Mouse (Mus musculus) heart, adult 8-10 months (tissue): ENCODE data around the gene Krt77. TPM values are rescaled to one million over a fixed set of nuclear protein-coding genes. Genes with fewer than 3 reads are reported as not detected.

Experiments used
- DNase-seq: peaks from one replicate; pipeline ENCODE4 v3.0.0; 2022; ENCODE audit warnings: low spot score
- total RNA-seq, 4 experiments: library from RNA; stranded (reverse); gene quantifications; 2 replicates each; pipeline ENCODE4 v1.2.4; 2022

The Krt77 gene
- not detected for total RNA-seq

DNA sequence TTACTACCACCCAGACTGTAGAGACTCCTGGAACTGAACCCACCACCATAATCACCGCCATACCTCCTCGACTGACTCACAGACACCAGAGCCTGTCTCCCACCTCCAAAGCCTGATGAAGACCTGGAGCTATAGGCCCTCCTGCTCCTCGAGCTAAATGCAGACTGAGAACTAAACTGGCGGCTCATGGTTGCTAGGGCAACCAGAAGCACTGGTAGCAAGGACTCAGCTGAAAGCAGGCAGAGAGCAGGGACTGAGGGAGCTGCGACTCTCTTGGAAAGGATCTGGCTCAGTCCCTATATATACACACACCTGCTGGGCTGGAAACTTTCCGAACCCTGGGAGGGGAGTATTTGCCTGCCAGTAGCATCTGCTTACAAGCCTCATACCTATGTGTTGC, at the start of gene Krt77:
Gene Krt77, minus strand, starts transcription at position 275 of the 400 bp plus-strand sequence.
- no peak for DNase-seq

DNA sequence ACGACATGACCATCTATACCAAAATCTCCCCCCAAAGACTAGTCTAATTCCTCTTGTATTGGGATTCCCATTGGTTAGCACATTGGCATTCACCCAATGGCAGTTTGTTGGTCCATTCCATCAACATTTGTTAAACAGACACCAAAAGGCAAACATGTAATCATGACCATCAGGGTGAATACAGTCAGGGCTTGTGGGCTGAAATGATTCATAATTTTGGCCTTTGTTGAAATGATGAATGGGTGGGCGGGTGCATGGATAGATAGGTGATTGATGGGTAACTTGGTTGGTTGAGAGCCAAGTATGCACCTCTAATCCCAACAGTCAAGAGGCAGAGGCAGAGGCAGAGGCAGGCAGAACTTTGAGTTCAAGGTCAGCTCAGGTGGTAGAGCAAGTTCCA, 46.6 kb upstream of the Krt77 start:
- no peak for DNase-seq

DNA sequence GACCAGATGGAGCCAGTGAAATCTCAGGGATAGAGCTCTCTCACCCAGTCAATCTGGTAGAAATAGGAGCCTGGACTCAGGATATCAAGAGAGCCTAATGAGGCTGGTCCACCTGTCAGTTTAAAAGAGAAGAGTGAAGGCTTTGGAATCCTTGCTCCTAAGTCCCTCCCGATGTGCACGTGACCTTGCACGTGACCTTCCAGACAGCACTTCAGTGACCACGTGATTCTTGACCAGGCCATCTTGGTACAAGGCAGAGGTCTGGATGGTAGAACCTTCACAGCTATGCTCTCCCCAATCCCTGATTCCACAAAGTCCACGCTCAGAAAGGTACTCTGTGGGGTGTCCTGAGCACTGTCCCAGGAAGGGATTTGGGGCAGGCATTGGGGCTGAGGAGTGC, 35.3 kb upstream of the Krt77 start:
- DNase-seq, result no peak

DNA sequence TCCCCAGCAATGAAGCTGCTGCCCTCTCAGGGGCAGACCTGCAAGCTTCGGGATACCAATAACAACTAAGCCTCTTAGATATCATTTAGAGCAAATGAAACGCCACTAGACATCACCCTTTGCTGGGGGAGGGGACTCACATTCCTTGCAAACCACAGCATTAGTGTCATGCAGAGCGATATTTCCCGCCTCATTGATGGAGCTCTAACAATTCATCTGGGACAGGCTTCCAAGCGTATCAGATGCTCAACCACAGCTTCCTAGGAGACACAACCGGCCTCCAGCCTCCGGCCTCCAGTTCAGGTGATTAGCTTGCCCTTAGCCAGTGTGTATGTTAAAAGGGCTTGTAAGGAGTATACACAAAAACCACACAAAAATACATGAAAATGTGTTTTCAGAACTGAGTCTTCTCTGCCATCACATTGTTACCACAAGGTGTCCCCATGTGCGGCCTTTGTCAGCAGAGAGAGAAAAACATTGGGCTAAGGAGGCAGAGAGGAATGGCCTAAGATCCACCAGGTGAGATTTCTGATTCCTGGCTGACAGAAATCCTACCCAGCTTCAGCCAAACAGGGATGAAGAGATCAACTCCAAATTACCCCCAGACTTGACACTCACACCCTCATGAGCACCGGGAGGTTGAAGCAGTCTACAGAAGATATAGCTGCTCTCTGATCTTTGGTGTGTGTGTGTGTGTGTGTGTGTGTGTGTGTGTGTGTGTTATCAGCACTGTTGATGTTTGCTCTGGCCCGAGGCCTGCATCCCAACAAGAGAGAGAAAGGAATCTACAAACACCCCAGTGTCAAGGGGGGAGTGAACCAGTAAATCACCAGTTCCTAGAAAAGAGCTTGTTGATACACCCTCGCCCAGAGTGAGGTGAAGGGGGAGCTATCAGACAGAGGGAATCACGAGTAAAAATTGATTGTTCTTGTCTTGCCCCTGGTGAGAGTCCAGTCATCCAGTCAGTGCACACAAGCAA, 33.0 kb upstream of the Krt77 start:
- DNase-seq, result no peak

DNA sequence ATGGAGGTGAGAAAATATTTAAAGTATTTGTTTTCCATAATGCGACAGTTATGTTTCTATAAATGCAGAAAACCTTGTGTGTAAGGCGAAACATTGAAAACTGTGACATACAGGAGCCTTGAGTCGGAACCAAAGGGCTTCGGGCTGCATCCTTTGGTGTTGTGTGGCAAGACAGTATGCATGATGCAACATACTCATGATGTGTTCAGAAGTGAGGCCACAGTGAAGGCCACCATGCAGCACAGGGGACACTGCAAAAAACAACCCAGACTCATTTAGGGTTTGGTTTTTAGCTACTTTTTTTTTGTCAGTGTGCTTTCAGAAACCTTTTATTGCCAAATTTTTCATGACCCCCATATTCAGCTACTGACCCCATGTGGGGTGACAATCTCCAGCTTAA, 25.7 kb upstream of the Krt77 start:
- no peak for DNase-seq

DNA sequence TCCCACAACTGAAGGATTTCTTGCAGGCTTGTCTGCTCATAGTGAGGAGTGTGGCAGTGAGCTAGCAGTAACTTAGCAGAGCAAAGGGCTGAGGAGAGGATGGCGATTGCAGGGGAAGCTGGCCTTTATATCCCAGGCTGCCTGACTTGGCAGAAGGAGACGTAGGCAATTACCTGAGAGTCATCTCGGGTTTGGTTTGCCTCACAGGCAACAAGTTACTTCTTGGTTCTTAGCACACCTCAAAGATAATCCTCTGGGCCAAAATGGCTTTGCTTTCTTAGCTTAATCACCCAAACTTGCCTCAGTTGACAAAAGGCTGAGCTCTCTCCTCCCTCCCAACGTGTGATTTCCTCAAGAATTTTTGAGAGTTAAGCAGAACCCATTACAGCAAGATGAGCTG, 23.3 kb upstream of the Krt77 start, which contains the start of gene Krt76:
Gene Krt76, minus strand, starts transcription at position 101 of the 400 bp plus-strand sequence.
- no peak for DNase-seq

DNA sequence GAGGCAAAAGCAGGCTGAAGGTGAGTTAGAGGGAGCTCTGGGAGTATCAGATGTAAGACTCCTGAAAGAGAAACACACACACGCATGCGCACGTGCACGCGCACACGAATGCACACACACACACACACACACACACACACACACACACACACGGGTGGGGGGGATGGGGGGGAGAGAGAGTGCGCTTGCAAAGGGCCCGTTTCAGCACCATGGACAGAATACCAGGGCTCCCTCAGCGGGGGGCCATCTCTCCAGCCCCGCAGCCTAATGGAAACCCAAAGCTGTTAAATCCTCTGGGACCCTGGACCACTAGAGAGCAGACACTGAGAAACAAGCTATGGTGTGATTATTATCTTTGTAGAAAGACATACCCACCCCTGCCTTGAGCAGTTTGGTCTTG, 10.3 kb upstream of the Krt77 start:
- no peak for DNase-seq

DNA sequence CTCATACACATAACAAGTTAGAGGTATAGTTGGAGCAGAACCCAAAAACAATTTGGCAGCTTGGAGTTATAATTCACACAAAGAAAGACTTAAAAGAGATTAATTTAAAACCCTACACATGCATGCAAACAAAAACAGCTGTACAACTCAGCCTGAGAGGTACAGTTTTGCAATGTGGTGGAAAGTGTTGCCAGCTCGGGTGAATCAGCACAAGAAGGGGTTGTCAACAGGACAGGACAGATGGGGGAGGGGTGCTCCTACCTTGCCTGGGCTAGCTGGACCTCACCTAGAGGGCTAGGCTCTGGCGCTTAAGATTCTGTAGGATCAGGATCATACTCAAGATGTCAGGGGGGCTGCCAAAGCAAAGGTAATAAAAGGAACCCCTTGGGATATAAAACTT, 8.5 kb upstream of the Krt77 start:
- DNase-seq, result no peak

DNA sequence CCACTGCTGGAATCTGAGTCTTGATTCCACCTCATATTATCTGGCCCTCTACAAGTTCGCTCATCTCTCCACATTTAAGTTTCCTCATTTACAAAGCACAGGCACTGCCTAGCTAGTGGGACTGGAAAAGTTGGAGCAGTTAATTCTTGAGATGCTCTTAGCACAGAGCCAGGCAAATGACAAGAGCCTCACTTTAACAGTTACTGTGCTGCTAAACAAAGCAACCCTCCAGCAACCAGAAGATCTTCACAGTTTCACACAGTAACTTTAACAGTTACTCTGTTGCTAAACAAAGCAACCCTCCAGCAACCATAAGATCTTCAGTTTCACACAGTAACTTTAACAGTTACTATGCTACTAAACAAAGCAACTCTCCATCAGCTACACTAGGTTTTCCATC, 4.9 kb upstream of the Krt77 start:
- DNase-seq, result no peak

DNA sequence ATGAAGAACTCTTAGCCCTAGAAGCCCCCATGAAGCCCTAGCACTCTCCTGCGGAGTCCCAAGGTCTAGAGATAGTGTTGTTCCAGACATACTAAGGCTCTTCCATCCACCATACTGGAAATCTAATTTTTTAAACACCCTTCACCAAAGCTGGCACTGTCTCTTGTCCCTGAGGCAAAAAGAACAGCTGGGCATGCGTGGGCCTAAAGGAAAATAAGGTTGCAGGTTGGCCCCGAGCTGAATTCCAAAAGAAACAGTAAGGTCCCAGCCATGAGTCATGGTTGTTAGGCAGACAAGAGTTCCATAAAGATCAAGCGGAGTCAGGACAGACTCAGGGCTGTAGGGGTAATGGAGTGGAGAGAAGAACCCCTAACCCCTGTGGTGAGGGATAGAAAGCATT, 3.7 kb upstream of the Krt77 start:
- DNase-seq, result no peak

DNA sequence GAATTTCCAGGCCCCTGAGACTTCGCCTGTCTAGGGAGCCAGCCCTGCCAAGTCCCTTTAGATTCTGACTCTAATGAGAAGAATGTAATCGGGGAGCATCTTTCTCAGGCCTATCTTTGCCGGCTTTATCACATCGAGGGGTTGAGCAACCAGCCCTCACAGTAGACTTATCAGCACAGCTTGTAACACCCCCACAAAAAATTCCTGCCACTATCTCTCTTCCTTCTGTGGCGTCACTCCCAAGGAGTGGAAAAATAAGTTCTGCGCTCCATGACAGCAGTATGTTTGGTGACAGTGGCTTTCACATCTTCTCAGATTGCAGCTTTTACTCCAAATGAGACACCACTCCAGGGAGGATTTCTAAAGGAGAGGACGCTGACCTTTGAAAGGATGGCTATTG, 2.8 kb downstream of the Krt77 start:
- no peak for DNase-seq

DNA sequence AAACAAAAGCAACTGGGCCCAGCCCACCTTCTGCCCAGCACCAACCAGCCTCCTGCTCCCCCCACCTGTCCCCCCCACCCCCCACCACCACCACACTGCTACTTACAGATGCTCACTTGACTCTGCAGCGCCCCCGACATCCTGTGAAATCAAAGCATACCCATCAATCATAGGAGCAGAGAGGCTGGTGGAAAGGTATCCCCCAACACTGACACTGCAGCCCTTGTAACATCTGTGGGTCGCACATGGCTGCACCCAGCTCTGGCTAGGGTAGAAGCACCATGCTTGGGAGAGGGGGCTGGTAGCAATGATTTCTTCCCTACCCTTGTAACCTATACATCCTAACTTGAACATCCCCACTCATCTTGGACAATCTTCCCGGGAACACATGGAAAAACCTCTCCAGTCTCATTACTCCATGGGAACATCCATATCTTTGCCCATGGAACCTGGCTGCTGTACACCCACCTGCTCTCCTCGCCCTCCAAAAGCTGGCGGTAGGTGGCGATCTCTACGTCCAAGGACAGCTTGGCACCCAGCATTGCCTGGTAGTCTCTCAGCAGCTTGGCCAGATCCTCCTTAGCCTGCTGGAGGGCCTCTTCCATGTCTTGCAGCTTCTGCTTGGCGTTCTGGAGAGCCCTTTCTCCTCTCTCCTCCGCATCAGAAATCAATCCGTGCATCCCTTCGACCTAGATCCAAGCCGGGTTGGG, 8.9 kb downstream of the Krt77 start:
- no peak for DNase-seq

DNA sequence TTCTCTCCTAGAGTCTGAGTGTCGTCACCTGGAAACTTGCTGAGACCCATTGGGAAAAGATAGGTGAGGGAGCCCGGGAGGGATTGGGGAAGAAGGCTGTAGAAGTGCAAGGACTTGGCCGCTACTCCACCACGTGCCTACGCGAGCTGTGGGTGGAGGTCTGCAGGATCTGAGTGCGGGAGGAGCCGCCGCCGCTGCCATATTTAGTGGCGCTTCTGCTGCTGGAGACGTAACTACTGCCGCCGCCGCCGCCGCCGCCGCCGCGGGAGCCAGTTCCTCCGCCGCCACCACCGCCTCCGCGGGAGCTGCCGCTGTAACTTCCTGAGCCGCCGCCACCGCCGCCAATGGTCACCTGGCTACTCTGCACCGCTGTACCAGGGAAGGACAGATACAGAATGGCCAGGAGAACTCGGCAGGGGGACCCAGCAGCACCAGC, 9.8 kb downstream of the Krt77 start:
- DNase-seq, result peak; percentile 4

DNA sequence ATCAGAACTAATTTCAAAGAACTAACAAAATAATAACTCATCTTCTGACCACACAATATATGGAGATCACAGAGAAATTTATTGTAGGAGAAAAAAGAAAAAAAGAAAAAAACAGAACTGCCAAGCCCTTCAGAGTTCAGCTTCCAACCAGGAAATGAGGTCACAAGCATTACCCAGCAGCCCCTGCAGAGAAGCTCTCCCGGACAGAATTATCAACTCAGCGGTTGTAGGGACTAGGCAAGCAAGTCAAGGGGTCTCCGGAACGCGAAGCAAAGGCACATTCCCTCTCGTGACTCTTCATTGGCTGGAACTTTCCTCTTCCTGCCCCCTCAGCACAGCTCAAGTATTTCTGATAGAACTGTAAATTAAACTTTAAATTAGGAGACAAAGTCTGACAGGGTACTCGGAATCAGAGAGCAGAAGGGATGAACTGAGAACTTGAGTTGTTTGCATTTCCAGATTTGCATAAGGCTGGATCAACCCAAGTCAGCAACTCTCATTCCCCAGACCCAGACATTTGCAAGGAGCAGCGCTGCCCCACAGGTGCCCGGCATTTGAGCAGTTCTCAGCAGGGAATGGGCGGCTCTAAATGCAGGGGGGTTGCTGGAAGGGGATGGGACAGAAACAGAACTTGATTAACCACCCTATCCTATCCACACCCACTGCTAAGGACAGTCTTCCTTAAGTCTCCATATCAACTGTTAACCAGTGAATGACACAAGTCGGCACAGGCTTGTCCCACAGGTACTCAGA, 10.7 kb downstream of the Krt77 start:
- DNase-seq, result no peak

DNA sequence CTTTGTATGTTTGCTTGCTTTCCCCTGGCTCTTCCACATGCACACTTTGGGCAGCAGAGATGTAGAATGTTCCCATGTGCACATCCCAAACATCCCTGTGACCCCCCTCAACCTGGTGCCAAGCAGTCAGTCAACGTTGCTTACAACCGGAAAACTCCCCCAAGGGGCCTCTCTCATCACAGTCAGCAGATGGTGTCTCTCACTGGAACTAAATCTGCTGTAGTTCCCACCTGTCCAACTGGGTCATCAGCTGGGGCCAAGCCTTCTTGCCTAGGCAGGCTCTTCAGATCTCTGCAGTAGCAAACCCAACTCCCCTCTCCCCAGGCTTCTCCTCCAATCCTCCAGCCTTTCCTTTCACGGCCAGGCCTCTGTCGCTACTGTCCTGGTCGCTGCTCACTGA, 12.8 kb downstream of the Krt77 start:
- DNase-seq, result no peak

DNA sequence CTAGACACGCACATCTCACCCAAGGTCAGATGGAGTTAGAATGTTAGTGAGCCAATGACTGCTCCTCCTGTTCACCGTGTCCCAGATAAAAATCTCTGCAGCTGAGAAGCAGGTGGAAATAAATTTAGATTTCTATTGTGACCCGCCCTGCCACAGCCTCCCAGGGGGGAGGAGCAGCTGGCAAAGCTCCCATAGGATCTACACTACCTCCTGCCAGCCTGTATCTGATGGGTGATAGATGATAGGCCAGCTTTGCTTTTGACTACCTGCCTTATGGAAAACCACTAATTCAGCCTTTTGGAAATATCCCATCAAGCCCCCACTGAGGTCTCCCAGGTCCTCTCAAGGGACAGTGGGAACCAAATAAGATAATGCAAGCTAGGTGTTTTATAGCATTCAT, 13.8 kb downstream of the Krt77 start:
- DNase-seq, result no peak

DNA sequence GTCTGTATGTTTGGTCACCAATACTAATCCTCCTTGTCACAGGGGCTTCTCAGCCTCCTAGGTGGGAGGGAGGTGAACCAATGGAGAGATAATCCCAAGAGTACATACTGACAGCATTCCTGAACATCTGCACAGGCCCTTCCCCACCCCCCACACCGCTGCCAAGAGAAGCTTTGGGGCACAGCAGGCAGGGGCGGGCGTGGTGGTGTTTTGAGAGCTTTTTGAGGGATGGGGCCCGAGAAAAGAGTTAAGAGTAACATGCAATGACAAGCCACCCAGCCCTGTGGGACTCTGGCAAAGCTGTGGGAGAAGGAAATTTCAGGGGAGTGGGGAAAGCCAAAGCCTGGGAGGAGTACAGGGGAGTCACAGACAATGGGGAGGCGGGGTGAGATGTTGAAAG, 15.2 kb downstream of the Krt77 start:
- no peak for DNase-seq

DNA sequence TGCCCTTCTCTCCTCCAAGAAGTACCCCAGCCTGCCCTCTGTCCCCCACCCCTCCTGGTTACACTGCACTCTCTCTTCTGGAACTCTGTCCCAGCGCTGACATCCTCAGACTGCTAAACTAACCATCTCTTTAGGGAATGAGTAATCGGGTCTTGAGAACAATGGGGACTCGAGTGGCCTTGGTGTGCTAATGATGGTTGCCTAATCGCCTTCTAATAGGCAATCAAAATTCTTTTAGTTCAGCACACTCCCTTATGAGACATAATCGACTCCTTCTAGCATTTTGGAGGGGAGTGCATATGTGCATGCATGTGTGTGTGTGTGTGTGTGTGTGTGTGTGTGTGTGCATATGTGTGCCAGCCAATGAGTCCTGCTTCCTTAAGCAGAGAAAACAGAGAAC, 16.9 kb downstream of the Krt77 start:
- DNase-seq, result no peak

DNA sequence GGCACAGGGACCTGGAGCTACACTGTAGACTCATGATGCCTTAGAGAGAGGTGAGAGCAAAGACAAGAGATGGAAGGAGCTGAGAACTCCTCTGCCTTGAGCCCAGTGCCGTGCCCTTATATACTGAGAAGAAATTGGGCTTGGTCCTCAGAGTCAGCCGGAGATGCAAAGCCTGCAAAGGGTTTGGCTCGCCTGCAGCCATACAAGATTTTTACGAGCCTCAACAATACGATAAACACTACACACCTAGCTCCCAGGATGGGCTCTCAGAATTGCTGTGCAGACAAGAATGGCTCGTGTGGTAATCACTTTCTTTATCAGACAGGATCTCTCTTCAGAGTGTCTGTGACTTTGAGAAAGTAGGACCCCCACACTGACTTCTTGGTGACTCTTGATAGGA, 18.8 kb downstream of the Krt77 start, which contains the start of gene Krt1:
Gene Krt1, minus strand, starts transcription at position 101 of the 400 bp plus-strand sequence.
- DNase-seq, result no peak

DNA sequence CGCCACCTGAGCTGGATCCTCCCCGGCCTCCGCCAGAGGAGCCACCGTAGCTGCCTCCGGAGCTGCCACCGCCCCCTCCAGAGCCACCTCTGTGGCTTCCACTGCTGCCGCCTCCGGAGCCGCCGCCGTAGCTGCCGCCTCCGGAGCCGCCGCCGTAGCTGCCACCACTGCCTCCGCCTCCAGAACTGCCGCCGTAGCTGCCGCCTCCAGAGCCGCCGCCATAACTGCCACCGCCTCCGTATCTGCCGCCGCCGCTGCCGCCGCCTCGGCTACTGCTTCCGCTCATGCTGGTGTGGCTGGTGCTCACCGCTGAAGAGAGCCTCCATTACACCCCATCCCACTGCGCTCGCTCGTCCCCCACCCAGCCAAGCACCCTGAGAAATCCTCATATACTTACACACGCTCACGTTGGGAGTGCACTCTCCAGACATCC, 23.5 kb downstream of the Krt77 start:
- no peak for DNase-seq

DNA sequence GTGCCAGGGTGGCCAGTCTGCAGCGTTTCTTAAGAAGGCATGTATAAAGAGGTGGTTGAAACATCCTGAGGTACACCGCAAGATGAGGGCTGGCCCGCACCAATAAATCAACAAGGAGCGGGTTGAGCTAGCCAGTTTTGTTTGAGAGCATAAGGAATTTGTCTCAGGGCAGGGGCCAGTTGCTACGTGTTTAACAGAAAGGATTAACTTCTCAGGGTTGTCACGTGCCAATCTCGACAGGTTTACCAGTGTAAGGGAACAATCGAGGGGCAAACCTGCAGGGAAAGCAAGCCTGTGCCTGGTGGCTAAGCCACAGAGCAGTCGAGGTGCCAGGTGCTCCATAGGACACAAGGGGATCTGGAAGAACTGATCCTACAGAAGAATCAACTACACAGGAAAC, 26.3 kb downstream of the Krt77 start:
- no peak for DNase-seq

DNA sequence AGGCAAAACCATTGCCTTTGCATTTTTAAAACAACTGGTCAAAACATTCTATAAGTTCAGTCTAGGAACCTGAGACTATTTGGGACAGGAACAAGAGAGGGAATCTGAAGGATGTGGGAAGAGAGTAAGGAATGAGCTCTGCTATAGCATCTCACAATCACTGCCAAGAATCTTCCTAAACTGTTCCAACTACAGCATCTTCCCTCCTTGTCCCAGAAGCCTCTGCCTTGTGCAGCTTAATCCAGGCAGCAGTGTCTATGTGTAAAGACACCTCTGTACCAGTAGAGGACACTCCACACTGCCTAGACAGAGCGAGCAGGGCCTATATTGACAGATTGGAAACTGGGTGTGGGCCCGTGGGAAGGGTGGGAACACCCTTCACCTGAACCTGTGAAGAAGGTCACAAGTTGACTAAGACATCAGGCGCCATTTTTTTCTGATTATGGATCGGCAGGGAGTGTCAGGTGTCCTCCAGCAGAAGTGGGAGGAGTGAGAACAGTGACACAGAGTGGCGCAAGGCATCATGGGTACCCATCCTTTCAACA, 34.6 kb downstream of the Krt77 start:
- no peak for DNase-seq
